Mouse (Mus musculus) thymus, adult 2 months (tissue): ENCODE measurements around the gene Cdh23.

Experiments
- CTCF ChIP-seq: fragments of 200-500 bp; IDR thresholded peaks from 2 replicates; pipeline ENCODE4 v1.5.1; 2012; ENCODE audit warnings: mild to moderate bottlenecking, control low read depth, low read length, moderate library complexity, borderline replicate concordance; ENCODE audit not compliant: control insufficient read depth, poor library complexity, insufficient read depth; ENCODE audit errors: extremely low read depth
- POLR2A ChIP-seq: fragments of 200-500 bp; IDR thresholded peaks from 2 replicates; pipeline ENCODE4 v1.6.1; 2012; ENCODE audit warnings: mild to moderate bottlenecking, low read length, control low read depth, moderate library complexity; ENCODE audit not compliant: control insufficient read depth, poor library complexity, insufficient read depth; ENCODE audit errors: extremely low read depth

DNA sequence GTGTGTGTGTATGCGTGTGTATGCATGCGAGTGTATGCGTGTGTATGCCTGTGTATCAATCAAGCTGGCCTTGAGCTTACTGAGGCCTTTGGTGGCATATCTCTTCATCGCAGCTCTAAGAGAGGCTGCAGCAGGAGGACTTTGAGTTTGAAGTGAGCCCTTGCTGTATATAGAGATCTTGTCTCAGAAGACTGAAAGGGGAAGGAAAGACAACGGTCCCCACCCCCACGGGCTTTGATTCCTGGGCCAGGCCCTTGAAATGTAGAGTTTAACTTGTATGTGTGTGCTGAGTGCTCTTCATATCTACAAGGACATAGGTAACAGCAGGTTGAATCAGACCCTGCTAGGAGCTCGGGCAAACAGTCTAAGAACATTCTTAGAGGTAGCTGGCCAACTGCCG, 407.1 kb downstream of the Cdh23 start:
- TF ChIP-seq CTCF (no peak), POLR2A (no peak)
